In the genomic region with DNA sequence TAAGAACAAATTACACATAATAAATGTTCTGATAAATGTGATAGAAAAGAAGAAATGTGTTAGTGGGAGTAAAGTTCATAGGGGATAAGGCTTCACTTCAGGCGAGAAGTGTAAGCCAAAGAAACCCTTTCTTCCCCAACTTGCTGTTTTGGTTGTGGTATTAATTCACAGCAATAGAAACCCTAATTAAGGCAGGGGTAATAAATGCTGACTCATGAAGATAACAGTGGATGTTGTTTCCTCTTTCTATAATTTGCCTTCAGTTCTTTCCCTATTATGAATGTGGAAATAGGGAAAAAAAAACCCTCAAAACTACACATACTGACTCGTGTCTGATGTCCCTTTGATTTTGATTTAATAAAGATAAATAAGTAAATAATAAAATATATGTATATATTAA, we compare ENCODE assay signal across 24 mouse cellular contexts.
DNase-seq lines count a peak whose midpoint lies in the region; ATAC-seq and TF ChIP-seq lines count a peak whose summit lies in the region.
"Had no signal": no experiment of that assay in that cellular context is flagged by ENCODE, and none has a peak within 500 bp of the region (broad histone marks: within the 10 kb centered on the region; RNA-seq: fewer than 3 reads in every experiment).

No protein-coding gene starts in this region.

- in situ Hi-C loops in CH12.LX (cut with MboI; ENCODE audit: low pct_ligation_motif_present, low pct_unique_long_range_greater_than_20kb, low sequenced_read_pairs), result no loop called here
- in situ Hi-C loops in ES-E14 (cut with MboI; ENCODE audit: low sequenced_read_pairs in 2 of 2, unreplicated experiment in 2 of 2), result no loop called here

- ATAC-seq in common myeloid progenitor, adult 5-6 weeks (replicated peaks; ENCODE audit: low read depth, poor library complexity, severe bottlenecking), result 0 out of 2 replicates have a peak, but pooled peaks have one; percentile 22
- ATAC-seq: CD4-positive, CD25-positive, alpha-beta regulatory T cell, adult 4 months; forebrain, embryonic 14.5 days; forebrain, embryonic 16.5 days had no signal

- dilution Hi-C loops in CH12.LX (cut with MboI; ENCODE audit: extremely low pct_ligation_motif_present, extremely low pct_unique_long_range_greater_than_20kb, low sequenced_read_pairs), result no loop called here

- DNase-seq in CH12.LX (ENCODE audit: extremely low read depth) (no peak), ES-E14 (ENCODE audit: low read depth, low spot score) (no peak)
- DNase-seq in ovary, adult 18-20 months (ENCODE audit: low spot score), result no peak
- no peak for DNase-seq in adrenal gland, postnatal 4 days (ENCODE audit: low spot score in 2 of 2)
- no peak for DNase-seq in thymus, adult 2 months
- DNase-seq: adrenal gland, adult 2 months; adrenal gland, postnatal 10 days; adrenal gland, postnatal 25 days; cerebellum, adult 11-12 months; cerebellum, adult 2 months; cerebellum, adult 9-10 months; cerebellum, postnatal 10 days; cerebellum, postnatal 25 days; embryo, embryonic 11 days had no signal

- no peak for TF ChIP-seq RAD21 in CH12.LX (IDR thresholded peaks at IDR 0.05; ENCODE audit: low read depth, low read length)

- H3K36me3 ChIP-seq in CH12.LX (replicated peaks in 1 of 2; ENCODE audit: control insufficient read depth in 1 of 2, insufficient read depth in 1 of 2, low read length in 1 of 2) (no peaks in the 10 kb centered on the region), ES-E14 (ENCODE audit: control insufficient read depth, insufficient read depth, low read length, poor library complexity, severe bottlenecking) (no peaks in the 10 kb centered on the region)
- H3K36me3 ChIP-seq in thymus, adult 2 months (ENCODE audit: control insufficient read depth, insufficient read depth, low read length), result no peaks in the 10 kb centered on the region
- H3K36me3 ChIP-seq: embryonic facial prominence, embryonic 13.5 days; embryonic facial prominence, embryonic 15.5 days; forebrain, embryonic 10.5 days; forebrain, embryonic 12.5 days; G1E had no signal

- H3K27ac ChIP-seq in CH12.LX (ENCODE audit: insufficient read depth, low read depth), result no peak overlapping the region
- no peak overlapping the region for H3K27ac ChIP-seq in ES-E14 (ENCODE audit: insufficient read depth, low read depth, low read length, poor library complexity, severe bottlenecking)
- H3K27ac ChIP-seq in thymus, adult 2 months (ENCODE audit: control insufficient read depth, insufficient read depth, low read length), result no peak overlapping the region
- H3K27ac ChIP-seq: embryonic facial prominence, embryonic 13.5 days; embryonic facial prominence, embryonic 15.5 days; forebrain, embryonic 10.5 days; forebrain, embryonic 12.5 days had no signal

- no peak for TF ChIP-seq CTCF in CH12.LX (conservative IDR thresholded peaks at IDR 0.05 in 1 of 2, IDR thresholded peaks at IDR 0.05 in 1 of 2; ENCODE audit: low read depth in 2 of 2, low read length in 2 of 2)
- TF ChIP-seq CTCF in thymus, adult 2 months (IDR thresholded peaks at IDR 0.05; ENCODE audit: borderline replicate concordance, control insufficient read depth, extremely low read depth, insufficient read depth, low read length, poor library complexity), result no peak

- H3K27me3 ChIP-seq in CH12.LX (replicated peaks), result no peaks in the 10 kb centered on the region
- no peaks in the 10 kb centered on the region for H3K27me3 ChIP-seq in thymus, adult 2 months (ENCODE audit: control insufficient read depth, insufficient read depth, low read length)
- H3K27me3 ChIP-seq: embryonic facial prominence, embryonic 13.5 days; embryonic facial prominence, embryonic 15.5 days; forebrain, embryonic 12.5 days had no signal

- H3K79me2 ChIP-seq in CH12.LX (replicated peaks; ENCODE audit: control insufficient read depth, extremely low read depth, insufficient read depth, poor library complexity, severe bottlenecking), result no peaks in the 10 kb centered on the region

- TF ChIP-seq EP300 in CH12.LX (IDR thresholded peaks at IDR 0.05; ENCODE audit: low read length), result no peak

- TF ChIP-seq POLR2A in CH12.LX (IDR thresholded peaks at IDR 0.05; ENCODE audit: low read depth, low read length), result no peak
- TF ChIP-seq POLR2A in thymus, adult 2 months (IDR thresholded peaks at IDR 0.05; ENCODE audit: control insufficient read depth, extremely low read depth, insufficient read depth, low read length, poor library complexity), result no peak

- no peaks in the 10 kb centered on the region for H3K4me1 ChIP-seq in CH12.LX (ENCODE audit: control insufficient read depth in 1 of 2, insufficient read depth in 2 of 2)
- H3K4me1 ChIP-seq in ES-E14 (ENCODE audit: control insufficient read depth in 2 of 2, insufficient read depth in 2 of 2, low read length in 2 of 2, poor library complexity in 1 of 2), result no peaks in the 10 kb centered on the region
- H3K4me1 ChIP-seq in thymus, adult 2 months (replicated peaks; ENCODE audit: control insufficient read depth, insufficient read depth, low read length), result no peaks in the 10 kb centered on the region
- H3K4me1 ChIP-seq: embryonic facial prominence, embryonic 15.5 days; forebrain, embryonic 12.5 days had no signal

- H3K4me2 ChIP-seq in CH12.LX (ENCODE audit: insufficient read depth, low read depth, poor library complexity, severe bottlenecking), result no peak overlapping the region
- H3K4me2 ChIP-seq: embryonic facial prominence, embryonic 13.5 days; embryonic facial prominence, embryonic 15.5 days; forebrain, embryonic 12.5 days had no signal

- H3K9ac ChIP-seq in CH12.LX (ENCODE audit: insufficient read depth, low read depth) (no peak overlapping the region), ES-E14 (ENCODE audit: insufficient read depth, low read depth, low read length, poor library complexity, severe bottlenecking) (no peak overlapping the region)
- H3K9ac ChIP-seq: embryonic facial prominence, embryonic 13.5 days; embryonic facial prominence, embryonic 15.5 days; forebrain, embryonic 12.5 days had no signal

- H3K9me3 ChIP-seq in CH12.LX (replicated peaks; ENCODE audit: low read length) (no peaks in the 10 kb centered on the region), ES-E14 (ENCODE audit: control insufficient read depth, insufficient read depth, low read depth, low read length) (no peaks in the 10 kb centered on the region)
- H3K9me3 ChIP-seq: embryonic facial prominence, embryonic 13.5 days; embryonic facial prominence, embryonic 15.5 days; forebrain, embryonic 10.5 days; forebrain, embryonic 12.5 days; G1E had no signal

- WGBS in thymus, adult 2 months, result 79% methylated on average over 2 of the region's 2 CpGs

- H3K4me3 ChIP-seq in CH12.LX (replicated peaks in 1 of 3; ENCODE audit: low read depth in 2 of 3, low read length in 2 of 3, poor library complexity in 1 of 3) (no peak overlapping the region), ES-E14 (ENCODE audit: insufficient read depth in 1 of 2, low read depth in 1 of 2, low read length in 2 of 2, poor library complexity in 1 of 2, severe bottlenecking in 1 of 2) (no peak overlapping the region)
- H3K4me3 ChIP-seq in thymus, adult 2 months (ENCODE audit: control insufficient read depth, insufficient read depth, low read length), result no peak overlapping the region
- H3K4me3 ChIP-seq: embryonic facial prominence, embryonic 13.5 days; embryonic facial prominence, embryonic 15.5 days; erythroblast, embryonic 14.5 days; forebrain, embryonic 10.5 days; forebrain, embryonic 12.5 days had no signal

TF ChIP-seq in CH12.LX, 34 proteins besides CTCF, POLR2A, EP300 and RAD21:
- TF ChIP-seq CHD1 (IDR thresholded peaks at IDR 0.05; ENCODE audit: low read depth, low read length), result no peak
- peak; percentile 69; the same call in 1 of the 2 replicates for TF ChIP-seq MAFK (IDR thresholded peaks at IDR 0.05; ENCODE audit: insufficient replicate concordance, low read length)
- TF ChIP-seq ETS1 (conservative IDR thresholded peaks at IDR 0.05; ENCODE audit: low read depth, low read length), result no peak

TF ChIP-seq in ES-E14, 5 proteins besides CTCF, POLR2A, EP300 and RAD21:
- TF ChIP-seq MAFK (IDR thresholded peaks at IDR 0.05; ENCODE audit: insufficient read depth, low read depth, low read length), result peak; percentile 78
- no peak for TF ChIP-seq ZNF384 (IDR thresholded peaks at IDR 0.05; ENCODE audit: low read depth, low read length)
- no peak for TF ChIP-seq ZC3H11A (IDR thresholded peaks at IDR 0.05; ENCODE audit: borderline replicate concordance, low read depth, low read length)
- no peak for TF ChIP-seq HCFC1 (IDR thresholded peaks at IDR 0.05; ENCODE audit: borderline replicate concordance, insufficient read depth, low read length)
